Mouse (Mus musculus) forelimb bud, embryonic 11.5 days (tissue): ENCODE measurements at regions not wholly inside any gene's neighbourhood (a gene's known extent, or its start where the extent isn't known, plus 50 kb on each side); places are given as distances from the start of the nearest gene placed in this dataset.

ENCODE experiments used
- DNase-seq: peaks from one replicate; pipeline ENCODE4 v3.0.0-alpha.2; 2012; ENCODE audit warnings: low read depth, low spot score

DNA sequence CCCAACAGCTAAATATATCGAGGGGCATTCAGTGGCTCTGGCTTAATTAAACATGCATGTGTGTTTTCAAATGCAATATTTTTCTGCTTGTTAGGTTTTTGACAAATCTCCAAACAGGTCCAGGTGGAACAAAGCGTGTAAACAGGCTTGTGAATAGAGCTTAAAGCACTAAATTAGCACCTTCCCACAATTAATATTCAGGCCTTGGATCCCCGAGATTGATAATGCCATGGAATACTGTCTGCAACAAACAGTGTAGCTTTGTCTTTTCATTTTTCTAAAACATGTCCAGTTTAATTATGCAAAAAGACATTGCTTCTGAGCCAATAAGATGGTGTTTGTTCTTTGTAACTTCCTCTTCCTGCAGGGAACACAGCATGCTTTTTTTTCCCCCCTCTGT is 258.9 kb downstream of the Barhl2 start:
- no peak for DNase-seq

DNA sequence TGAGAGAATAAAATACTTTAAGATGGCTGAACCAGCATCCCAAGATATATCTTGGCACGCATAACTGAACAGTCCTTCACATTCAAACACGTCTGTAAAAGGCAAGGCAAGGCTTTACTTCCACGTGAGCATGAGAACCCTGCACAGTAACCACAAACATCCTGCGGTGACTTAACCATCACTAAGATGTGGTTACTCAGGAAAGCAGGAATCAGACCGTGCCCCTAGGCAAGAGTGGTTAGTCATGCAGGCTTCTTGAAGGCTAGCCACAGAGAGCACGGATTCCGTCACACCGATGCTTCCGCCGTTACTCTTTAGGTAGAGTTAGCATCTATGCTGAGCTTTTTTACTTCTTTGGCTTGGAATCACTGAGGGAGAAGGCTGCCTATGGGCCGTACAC is 266.8 kb downstream of the Barhl2 start:
- DNase-seq: no peak

DNA sequence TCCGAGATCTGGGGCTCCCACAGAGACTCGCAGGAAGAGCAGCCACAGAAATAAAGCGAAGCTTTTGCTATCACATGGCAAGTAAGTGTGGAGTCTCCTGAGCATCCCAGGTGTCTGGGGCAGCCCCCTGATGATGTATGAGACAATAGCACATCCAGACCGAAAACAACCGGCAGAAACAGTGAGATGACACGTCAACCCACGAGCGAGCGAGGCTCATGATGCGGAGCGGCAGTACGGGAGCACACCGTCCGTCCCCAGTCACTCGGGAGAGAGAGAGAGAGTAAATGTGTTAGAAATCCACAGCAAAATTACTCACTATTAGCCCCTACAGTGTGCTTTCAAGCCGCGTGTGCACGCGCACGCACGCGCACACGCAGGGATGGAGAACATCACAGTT is 276.2 kb downstream of the Barhl2 start:
- no peak for DNase-seq

DNA sequence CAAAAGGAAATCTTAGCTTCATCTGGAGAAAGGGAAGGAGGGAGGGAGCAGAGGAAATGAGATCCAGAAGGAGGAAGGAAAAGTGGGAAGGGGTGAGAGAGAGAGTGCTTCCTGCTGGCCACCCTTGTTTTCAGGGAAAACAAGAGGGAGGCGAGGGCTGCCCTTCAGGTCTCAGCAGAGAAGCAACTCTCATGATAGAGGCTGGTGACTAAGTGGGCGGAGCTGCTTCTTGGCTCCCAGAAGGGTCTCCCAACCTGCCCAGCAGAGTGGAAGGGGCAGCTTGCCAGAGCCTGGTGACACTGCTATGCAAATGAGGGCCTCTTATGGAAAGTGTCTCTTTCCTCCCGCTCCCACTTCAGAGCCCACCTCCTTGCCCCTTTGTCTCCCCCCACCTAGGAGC is 285.8 kb downstream of the Barhl2 start:
- no peak for DNase-seq

DNA sequence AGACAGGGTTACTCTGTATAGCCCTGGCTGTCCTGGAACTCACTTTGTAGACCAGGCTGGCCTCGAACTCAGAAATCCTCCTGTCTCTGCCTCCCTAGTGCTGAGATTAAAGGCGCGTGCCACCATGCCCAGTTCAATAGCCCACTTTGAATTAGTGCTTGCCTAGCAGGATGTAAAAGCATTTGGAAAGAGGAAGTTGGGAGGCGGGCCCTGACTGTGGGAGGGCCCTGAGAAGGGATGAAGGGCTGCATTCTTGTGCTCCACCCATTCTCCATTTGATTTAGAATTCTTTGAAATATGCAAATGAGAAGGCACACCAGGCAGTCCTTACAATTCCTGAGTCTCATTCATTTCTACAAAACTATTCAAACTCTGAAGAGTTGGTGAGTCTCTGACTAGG is 287.6 kb downstream of the Barhl2 start:
- DNase-seq: no peak

DNA sequence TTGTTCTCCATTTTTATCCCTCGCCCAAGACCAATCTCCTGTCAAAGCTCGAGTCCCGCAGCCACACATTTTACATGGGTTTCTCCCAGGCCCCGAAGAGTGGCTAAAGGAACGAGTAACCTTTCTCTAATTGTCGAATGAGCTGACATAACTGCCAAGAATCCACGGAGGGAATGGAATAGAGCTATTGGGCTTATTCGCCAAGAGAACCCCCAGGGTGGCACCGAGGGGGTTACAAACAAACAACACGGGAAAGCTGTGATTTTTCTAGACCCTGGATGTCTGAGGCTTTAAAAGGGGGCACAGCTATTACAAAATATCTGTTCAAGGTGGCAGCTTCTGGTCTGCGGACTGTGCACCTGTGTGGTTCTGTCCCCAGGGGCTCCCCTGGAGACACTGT is 290.4 kb downstream of the Barhl2 start:
- DNase-seq: no peak

DNA sequence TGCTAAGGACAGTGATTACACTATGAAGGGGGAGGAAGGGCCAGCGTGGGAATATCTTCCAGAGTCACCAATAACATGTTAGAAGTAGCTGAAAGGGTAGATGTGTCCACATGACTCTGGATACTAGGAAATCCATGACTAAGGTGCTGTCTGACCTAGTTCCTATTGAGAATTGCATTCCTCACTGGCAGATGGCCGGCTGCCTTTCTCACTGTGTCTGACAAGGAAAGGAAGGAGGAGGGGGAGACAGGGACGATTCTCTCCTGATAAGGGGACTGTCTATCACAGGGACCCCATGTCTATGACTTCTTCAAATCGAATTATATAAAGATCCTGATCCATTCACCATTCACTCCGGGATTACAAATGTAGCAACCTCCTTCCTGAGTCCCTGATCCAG is 289.9 kb downstream of the Zfp326 start:
- DNase-seq: no peak

DNA sequence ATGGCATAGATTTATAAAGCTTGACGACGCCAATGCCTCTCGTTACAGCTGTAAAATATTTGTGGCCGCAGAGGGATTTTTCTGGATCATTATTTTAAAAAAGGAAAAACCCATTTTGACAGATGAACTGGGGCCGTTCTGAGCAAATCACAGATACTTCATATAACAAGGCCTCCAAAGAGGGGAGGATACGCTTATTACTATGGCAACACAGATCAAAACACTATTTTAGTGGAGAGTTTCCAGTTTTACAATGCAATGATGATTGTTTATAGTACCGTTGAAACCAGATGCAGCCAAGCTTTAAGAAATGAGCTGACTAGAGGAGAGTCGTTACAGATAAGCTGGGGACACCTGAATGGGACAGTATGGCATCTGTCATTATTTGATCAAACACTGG is 287.8 kb downstream of the Zfp326 start:
- DNase-seq: no peak

DNA sequence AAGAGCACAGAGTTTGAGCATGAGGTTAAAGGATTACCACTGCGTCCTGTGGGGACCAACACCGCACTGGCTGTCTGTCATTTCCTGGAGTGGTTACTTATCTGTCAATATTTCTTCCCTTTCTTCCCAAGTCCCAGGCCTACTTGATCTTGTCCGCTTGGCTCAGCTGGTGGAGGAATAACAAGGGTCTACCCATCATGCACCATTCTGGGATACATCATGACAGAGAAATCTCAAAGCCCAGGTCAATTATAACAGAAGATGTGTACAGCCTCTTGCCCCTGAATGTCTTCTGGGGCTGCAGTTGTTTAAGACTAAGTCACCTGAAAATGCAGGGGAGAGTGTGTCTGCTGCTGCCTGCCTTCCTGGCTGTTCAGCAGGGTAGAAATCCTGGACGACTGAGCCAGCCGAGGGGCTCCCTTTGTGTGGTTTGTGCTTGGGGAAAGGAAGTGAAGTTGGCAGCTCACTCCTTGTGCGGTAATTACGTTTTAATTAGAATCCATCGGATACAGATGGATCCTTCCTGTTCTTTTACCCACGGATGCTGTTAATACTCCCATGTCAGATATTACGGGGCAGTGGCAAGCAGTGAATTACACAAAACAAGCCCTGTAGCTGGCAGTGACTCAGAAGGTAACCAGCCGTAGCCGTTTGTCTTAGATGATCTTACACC is 286.8 kb downstream of the Zfp326 start:
- no peak for DNase-seq

DNA sequence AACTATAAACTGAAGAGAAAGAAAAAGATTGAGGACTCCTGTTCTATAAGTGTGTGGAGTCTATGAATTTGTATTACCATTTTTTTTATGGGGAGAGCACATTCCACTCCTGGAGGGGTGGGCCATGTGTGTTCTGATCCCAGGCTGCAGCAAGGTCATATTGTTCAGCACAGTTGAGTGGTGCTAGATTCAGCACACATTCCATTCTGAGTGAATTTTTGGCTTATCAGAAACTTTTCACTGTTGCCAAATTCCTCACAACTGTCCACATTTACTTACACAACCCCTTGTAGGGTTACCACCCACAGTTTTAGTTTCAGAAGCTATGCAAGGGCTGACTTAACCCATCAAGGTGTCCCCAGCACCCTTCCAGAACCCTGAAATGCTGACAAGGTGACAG is 262.7 kb downstream of the Zfp326 start:
- DNase-seq: no peak

DNA sequence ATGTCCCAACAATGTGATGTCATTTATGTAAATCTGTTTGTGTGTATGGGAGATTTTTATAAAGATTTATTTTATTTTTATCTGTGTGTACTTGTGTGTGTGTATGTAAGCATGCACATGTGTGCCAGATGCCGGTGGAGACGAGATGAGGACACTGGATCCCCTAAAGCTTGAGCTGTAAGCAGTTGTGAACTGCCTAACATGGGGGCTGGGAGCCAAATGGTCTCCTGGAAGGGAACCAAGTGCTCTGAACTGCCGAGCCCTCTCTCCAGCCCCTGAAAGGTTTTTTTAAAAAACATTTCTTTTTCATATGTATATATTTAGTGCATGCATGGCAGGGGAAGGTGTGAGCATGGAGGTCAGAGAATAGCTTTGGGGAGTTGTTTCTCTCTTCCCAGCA is 246.6 kb downstream of the Zfp326 start:
- DNase-seq: no peak

DNA sequence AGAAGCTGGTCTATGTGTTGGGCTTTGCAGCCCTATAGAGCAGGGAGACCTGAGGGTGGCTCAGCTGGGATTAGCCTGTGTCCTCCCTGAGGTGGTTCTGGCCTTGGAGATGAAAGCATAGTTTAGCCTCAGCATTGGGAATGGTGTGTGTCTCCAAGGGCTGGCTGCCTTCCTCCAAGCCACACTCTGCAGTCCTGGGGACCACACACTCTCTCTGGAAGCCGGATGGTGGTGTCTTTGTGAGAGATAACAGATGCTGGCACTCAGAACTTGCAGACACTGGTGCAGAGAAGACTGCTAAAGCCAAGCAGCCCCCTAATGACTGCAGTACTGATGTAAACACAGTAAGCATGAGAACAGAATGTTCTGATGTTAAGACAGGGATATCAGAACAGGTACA is 243.2 kb downstream of the Zfp326 start:
- no peak for DNase-seq

DNA sequence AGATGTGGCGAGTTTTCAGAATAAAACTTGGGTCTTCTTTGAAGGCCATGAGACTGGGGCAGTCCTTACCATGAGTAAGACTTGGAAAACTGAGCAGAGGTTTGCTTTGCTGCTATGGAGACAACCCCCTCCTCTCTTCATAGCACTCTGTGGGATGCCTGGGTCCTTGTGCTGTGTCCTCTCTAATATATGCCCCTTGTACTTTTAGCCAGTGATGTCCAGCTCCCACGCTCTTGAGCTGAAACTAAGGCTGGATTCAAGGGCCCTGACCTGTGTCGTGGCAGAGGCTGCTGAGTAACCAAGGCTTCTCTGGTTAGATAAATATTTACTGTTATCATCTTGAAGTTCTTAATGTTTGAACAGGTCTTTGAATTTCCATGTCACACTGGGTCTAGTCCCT is 236.8 kb downstream of the Zfp326 start:
- DNase-seq: no peak

DNA sequence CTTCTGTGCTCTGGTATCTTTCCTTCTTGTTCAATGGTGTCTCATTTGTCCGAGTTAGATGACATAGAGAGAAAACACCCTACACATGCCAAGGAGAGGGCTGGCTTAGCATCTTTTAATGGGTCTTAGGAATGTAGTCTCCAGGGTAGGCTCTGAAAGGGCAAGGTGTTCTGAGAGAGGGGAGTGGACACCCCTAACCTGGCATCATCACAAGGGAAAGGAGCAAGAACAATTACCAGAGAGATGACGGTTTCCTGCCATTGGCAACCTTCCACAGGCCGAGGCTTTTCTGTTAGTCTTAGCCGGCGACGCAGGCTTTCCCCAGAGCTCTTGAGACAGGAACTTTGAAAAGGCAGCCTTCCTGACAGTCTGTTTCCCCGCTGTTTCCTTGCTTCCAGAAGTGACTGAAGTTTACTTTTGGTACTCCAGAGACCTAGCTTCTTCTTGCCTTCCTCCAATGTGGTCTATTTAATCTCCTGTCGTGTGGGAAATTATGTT is 232.2 kb downstream of the Zfp326 start:
- no peak for DNase-seq

DNA sequence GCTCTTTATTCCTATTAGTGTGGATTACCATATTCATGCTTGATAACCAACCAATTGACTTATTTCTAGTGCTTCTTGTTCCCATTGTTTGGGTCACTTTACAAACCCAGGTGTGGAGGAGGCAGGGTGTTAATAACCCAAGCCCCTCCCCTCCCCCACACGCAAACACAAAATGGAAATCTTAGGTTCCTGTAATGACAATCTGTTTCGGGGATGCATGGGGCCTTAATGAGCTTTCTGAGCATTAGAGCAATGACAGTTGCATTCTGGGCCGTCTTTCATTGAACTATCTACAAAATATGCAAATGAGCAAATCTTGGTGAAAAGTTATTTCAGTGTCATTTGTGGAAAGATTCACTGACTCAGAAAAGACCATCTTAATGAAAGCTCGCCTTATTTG is 225.9 kb downstream of the Zfp326 start:
- DNase-seq: no peak

DNA sequence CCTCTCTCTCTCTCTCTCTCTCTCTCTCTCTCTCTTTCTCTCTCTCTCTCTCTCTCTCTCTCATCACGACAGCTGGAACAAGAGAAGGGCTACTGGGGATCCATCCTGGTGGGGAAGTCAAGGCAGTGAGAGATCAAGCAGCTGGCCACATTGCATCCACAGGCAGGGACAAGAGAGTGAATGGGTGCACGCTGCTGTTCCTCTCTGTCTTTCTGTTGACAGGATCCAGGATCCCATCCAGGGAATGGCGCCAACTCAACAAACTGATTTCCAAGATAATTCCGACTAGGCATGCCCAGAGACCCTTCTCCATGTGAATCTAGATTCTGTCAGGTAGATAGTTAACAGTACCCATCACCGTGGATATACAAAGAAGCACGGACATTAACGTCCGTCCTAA is 222.5 kb downstream of the Zfp326 start:
- DNase-seq: no peak

DNA sequence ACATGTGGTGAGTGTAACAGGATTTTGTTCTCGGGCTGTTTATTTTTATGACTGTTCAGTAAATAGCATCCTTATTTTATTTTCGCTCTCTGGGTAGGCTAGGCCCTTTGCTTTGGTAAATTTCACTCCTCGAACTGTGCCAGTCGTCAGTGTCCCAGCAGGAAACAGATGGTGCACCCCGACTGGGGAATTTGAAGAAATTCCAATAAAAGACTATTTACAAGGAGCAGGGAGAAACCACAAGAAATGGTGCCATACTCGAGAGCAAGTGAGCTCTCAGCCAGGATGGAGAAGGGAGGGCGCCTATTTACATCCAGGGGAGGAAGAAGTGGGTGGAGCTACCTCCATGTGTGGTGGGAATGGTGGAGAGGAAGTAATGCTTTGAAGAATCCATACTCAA is 213.0 kb downstream of the Zfp326 start:
- peak; percentile 53 for DNase-seq

DNA sequence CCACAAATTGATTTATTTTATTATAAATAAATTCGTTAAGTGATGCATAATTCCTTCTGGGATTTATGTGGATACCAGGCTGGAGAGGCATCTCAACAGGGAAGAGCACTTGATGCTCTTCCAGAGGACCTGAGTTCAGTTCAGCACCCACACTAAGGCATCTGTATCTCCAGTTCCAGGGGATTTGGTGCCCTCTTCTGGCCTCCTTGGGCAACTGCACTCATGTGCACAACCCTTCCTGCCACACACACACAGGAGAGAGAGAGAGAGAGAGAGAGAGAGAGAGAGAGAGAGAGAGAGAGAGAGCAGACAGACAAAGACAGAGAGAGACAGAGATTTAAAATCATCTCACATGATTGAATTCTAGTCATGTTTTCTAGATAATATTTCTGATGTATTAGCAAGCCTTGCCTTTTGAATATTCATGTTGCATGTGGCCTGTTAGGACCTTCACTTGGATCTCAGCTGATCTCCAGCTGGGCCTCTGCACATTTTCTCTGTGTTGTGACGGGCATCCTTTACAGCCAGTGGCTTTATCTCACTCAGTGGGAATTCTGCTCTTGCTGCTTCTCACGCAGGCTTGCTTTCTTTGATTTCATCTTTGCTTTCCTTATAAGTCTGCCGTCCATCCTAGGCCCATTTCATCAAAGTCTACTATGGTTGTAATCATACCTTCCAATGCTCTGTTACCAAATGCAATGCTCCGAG is 212.3 kb downstream of the Zfp326 start:
- DNase-seq: no peak

DNA sequence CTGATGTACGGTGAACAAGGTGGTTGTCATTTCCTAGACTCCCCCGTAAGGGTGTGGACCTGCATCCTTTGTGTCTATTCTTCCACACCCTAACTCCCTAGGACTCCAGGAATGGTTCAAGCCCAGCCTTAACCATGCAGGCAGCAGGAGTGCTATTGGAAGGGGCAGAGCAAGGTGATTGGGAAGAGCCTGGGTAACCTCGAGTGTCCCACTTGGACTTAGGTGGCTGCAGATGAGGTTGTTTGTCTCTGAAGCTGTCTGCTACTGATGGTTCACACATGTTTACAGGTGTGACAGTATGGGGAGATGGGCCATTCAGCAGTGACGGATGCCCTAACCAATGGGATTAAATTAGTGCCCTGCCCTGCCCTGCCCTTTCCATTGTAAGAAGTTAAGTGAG is 207.4 kb downstream of the Zfp326 start:
- no peak for DNase-seq

DNA sequence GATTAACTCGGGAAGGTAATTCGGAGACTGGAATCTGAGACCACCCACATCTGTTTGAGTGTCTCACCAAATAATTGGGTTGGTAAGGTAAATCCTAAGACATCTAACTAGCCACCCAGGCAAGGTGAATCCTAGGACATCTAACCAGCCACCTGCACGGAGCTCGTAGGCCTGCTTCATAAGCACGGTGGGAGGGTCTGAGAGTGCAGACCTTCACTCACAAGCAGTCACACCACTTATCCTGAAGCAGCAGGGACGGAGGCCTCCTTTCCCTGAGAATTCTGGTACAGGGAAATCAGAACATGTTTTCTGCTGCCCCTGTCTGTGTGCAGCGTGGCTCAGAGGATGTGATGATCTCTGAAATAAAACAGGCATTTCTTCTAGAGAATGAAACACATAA is 206.5 kb downstream of the Zfp326 start:
- no peak for DNase-seq

DNA sequence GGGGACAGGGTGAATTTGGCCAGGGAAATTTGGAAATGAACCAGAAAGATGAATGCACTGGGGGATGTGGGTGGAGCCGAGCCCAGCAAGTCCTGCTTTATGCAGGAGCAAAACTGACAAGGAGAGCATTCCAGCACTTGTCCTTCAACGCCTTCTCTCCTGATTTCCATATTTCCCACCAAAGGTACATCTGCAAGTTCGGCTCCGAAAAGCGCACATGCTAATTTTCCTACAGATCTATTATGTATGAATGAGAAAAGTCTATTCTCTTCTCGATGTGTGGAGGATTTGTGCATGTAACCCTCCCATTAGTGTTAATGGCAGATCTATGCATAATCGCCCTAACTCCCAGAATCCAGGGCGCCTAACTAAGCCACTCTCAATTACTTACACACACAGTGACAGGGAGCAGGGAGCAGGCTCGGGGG is 190.8 kb downstream of the Zfp326 start:
- no peak for DNase-seq

DNA sequence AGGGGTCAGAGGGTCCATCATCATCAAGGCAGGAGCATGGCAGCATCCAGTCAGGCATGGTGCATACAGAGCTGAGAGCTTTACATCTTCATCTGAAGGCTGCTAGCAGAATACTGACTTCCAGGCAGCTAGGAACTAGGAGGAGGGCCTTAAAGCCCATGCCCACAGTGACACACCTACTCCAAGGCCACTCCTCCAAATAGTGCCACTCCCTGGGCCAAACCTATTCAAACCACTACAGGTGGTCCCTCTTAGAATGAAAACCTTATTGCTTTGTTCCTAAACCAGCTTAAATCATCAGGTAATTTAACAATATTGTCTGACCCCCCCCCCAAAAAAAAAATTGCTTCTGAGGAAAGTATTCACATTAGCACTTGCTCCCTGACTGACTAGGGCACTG is 190.3 kb downstream of the Zfp326 start:
- no peak for DNase-seq

DNA sequence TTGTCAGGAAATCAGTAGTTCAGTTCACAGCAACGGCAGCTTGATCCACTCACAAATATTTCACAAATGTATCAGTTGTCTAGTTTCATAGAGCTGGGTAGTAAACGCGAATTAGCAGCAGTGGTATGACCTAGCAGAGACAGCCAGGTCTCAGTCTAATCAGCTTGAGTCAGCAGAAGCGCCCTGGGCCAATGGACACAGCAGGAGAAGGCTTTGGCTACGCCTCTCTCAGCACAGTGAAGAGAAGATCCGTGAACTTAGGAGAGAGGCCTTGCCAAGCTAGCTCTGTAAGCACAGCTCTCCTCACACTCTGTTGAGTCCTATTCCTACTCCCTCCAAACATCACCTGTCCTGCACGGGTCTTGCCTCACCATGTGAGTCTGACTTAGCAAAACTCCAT is 188.0 kb downstream of the Zfp326 start:
- DNase-seq: no peak

DNA sequence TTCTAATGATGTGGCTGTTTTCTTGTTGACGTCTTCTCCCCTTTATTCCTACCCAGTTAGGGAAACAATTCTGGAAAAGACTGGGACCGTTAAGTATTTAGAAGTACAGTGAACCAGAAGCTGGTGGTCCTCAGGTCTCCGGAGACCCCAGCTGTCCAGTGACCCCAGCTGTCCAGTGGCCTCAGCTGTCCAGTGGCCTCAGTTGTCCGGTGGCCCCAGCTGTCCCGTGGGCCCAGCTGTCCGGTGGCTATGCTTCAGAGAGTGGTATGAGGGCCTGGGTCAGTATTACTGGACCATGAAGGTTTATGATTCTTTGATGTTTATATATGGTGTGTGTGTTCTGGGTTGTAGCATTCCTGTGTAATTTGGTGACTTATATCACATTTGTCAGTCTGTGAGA is 186.6 kb downstream of the Zfp326 start:
- DNase-seq: no peak
